Mouse (Mus musculus): ENCODE measurements at regions not wholly inside any gene's neighbourhood (a gene's known extent, or its start where the extent isn't known, plus 50 kb on each side); places are given as distances from the start of the nearest gene placed in this dataset.
A peak's percentile ranks its signal among the peaks of the same experiment; 100 is the strongest.

DNA sequence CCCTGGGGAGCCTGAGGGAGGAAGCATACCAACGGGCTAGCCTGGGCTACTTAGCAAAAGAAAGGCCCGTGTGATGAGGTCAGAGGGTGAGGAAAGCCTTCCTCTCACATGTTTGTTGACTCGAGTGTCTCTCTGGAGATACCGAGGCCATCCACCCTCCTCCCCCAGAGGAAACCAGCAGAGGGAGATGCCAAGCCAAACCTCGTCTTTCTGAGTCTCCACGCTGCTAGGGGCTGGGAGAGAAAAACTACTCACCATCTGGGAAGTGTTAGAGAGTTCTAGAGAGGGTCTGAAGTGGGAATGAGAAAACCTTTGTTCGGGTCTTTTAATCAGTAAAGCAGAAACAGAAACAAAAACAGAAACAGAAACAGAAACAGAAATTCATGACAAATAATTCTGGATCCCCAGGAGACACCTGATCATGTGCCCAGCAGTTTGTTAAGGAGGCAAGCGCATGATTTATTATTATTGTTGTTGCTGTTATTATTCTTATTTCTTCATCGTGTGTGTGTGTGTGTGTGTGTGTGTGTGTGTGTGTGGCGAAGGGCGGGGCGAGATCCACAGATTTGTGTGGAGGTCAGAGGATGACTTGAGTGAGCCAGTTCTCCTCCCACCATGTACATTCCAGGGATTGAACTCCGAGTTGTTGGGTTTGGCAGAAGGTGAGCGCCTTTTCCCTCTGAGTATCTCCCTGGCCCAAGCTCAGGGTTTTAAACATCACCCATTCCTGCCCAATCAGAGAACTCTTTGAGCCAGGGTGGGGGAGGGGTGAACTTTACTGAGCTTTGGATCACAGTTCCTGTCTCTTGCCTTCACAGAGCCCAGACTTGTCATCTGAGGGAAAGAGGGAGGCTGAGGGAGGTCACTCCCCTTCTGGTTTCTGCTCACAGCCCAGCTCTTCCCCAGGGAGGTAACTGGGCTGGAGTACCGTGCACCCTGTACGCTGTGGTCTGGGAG lies 104.2 kb downstream of the Zfp36l2 start:
- Histone ChIP-seq H3K9me3 (no peaks in the 10 kb centered on the region), H3K4me2 (no peak overlapping the region), H3K4me1 (peaks cover 39% of the 10 kb centered on the region), H3K27me3 (replicated peaks) (no peaks in the 10 kb centered on the region), H3K36me3 (no peaks in the 10 kb centered on the region), H3K27ac (peak overlapping the region; percentile 54; the same call in 1 of the 2 replicates), H3K9ac (no peak overlapping the region), H3K4me3 (replicated peaks) (no peak overlapping the region)
- ATAC-seq (ENCODE audit: insufficient read depth, low FRiP score, low read depth): no peak
- WGBS: 62% methylated on average over 16 of the region's 16 CpGs

DNA sequence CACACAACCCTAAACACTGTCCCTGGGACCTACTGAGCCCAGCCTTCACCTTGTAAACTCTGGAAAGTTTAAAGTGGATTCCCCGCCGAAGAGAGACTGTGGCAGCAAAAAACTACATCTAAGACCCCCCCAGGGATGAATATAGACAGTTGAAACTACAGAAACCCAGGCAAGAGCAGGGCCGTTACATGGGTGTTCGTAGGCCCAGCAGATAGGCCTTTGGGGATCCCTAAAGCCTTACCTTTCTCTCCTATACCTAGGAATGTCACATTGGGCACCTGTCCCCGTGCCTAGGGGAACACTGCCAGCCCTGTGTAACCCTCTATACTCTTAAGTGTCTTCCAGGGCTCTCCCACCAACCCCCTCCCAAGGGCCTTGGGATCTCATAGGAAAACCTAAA lies 105.2 kb downstream of the Zfp36l2 start:
- H3K4me2 ChIP-seq: no peak overlapping the region
- H3K4me1 ChIP-seq: peaks cover 39% of the 10 kb centered on the region
- H3K9ac ChIP-seq: no peak overlapping the region
- no peaks in the 10 kb centered on the region for H3K36me3 ChIP-seq
- H3K27me3 ChIP-seq (replicated peaks): no peaks in the 10 kb centered on the region
- no peaks in the 10 kb centered on the region for H3K9me3 ChIP-seq
- ATAC-seq (ENCODE audit: insufficient read depth, low FRiP score, low read depth): no peak
- no peak overlapping the region for H3K27ac ChIP-seq
- WGBS: 82% methylated on average over 5 of the region's 5 CpGs
- H3K4me3 ChIP-seq (replicated peaks): no peak overlapping the region

DNA sequence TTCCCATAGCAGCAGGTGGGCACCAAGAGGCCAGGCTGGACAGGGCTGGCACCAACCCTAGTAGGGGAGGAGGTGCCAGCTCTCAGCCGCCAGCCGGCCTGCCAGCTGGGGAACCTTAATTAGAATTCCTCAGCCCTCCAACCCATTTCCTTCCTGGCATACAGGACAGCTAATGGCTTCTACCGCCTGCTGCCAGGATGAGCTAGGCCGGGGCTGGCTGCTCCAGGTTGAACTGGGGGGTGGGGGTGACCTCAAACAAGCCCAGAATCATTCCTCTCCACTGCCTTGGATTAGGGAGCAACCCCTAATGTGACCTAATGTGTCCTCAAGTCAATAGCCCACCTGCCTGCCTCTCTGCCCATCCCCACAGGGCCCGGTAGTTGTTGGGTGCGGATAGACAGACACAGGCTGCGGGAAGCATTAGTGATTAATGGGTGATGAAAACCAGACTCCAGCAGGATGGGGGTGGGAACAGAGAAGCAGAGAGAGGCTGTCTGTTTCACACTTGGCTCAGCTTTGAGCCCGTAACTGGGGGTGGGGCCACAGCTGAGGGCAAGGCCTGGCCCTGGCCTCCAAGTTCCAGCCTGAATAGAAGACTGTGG lies 105.9 kb downstream of the Zfp36l2 start:
- 36% methylated on average over 8 of the region's 8 CpGs for WGBS
- Histone ChIP-seq H3K9ac (no peak overlapping the region), H3K4me2 (no peak overlapping the region)

GRCm38 (mm10) chr17:84075081-84075938 lies 112.4 kb downstream of the Zfp36l2 start:
- no peak for ATAC-seq (ENCODE audit: insufficient read depth, low FRiP score, low read depth)
- Histone ChIP-seq H3K4me3 (replicated peaks) (no peak overlapping the region), H3K36me3 (no peaks in the 10 kb centered on the region), H3K4me1 (peaks cover 25% of the 10 kb centered on the region), H3K9me3 (no peaks in the 10 kb centered on the region), H3K27ac (peak overlapping the region; percentile 73; the same call in 1 of the 2 replicates), H3K4me2 (no peak overlapping the region), H3K27me3 (replicated peaks) (no peaks in the 10 kb centered on the region), H3K9ac (no peak overlapping the region)
- WGBS: 61% methylated on average over 3 of the region's 3 CpGs

More for the DNA sequence above, 105.9 kb downstream of the Zfp36l2 start:
- Histone ChIP-seq H3K4me3 (replicated peaks) (no peak overlapping the region), H3K27ac (peak overlapping the region; percentile 61; the same call in 1 of the 2 replicates), H3K4me1 (peaks cover 39% of the 10 kb centered on the region), H3K36me3 (no peaks in the 10 kb centered on the region), H3K27me3 (replicated peaks) (no peaks in the 10 kb centered on the region), H3K9me3 (no peaks in the 10 kb centered on the region)
- peak; percentile 42; the same call in 1 of the 2 replicates for ATAC-seq (ENCODE audit: insufficient read depth, low FRiP score, low read depth)

GRCm38 (mm10) chr17:84074000-84074782 lies 113.6 kb downstream of the Zfp36l2 start:
- no peak overlapping the region for H3K4me3 ChIP-seq (replicated peaks)
- no peaks in the 10 kb centered on the region for H3K9me3 ChIP-seq
- no peak overlapping the region for H3K9ac ChIP-seq
- H3K27me3 ChIP-seq (replicated peaks): no peaks in the 10 kb centered on the region
- no peak overlapping the region for H3K4me2 ChIP-seq
- peaks cover 25% of the 10 kb centered on the region for H3K4me1 ChIP-seq
- H3K27ac ChIP-seq: peak overlapping the region; percentile 73
- H3K36me3 ChIP-seq: no peaks in the 10 kb centered on the region
- ATAC-seq (ENCODE audit: insufficient read depth, low FRiP score, low read depth): no peak
- 63% methylated on average over 10 of the region's 10 CpGs for WGBS

- ATAC-seq (ENCODE audit: insufficient read depth, low FRiP score, low read depth): peak; percentile 56; the same call in 1 of the 2 replicates
- Histone ChIP-seq H3K4me3 (replicated peaks) (no peak overlapping the region), H3K27me3 (replicated peaks) (no peaks in the 10 kb centered on the region), H3K4me1 (peaks cover 25% of the 10 kb centered on the region), H3K4me2 (no peak overlapping the region), H3K27ac (peak overlapping the region; percentile 67), H3K36me3 (no peaks in the 10 kb centered on the region), H3K9ac (no peak overlapping the region), H3K9me3 (no peaks in the 10 kb centered on the region)
- WGBS: 33% methylated on average over 4 of the region's 4 CpGs
Measured at GRCm38 (mm10) chr17:84072426-84073030, 115.2 kb downstream of the Zfp36l2 start.

- no peaks in the 10 kb centered on the region for H3K9me3 ChIP-seq
- no peak overlapping the region for H3K4me2 ChIP-seq
- H3K36me3 ChIP-seq: no peaks in the 10 kb centered on the region
- WGBS: 86% methylated on average over 2 of the region's 2 CpGs
- H3K9ac ChIP-seq: no peak overlapping the region
- no peaks in the 10 kb centered on the region for H3K27me3 ChIP-seq (replicated peaks)
- ATAC-seq (ENCODE audit: insufficient read depth, low FRiP score, low read depth): no peak
- peak overlapping the region; percentile 67 for H3K27ac ChIP-seq
- no peak overlapping the region for H3K4me3 ChIP-seq (replicated peaks)
- H3K4me1 ChIP-seq: peaks cover 25% of the 10 kb centered on the region
Measured at GRCm38 (mm10) chr17:84071855-84072254, 115.9 kb downstream of the Zfp36l2 start.

DNA sequence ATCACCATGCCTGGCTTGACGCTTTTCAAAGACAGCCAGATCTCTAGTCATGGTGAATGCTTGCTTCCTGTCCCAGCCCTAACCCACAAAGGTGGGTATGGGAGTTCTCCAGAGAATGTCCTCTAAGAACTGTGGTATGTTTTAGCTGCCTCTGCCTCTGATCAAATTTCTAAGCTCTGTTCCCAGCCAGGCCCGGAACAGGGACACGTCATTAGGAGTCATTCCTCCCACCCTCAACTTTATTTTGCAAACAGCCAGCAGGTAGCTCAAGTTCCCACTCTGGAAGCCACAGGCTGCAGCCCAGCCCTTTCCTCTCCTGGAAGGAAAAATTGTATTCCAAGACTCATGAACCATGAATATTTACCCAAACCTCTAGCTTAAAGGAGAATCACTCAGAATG lies 117.2 kb downstream of the Zfp36l2 start:
- no peak overlapping the region for H3K4me2 ChIP-seq
- no peak overlapping the region for H3K4me3 ChIP-seq (replicated peaks)
- no peaks in the 10 kb centered on the region for H3K27me3 ChIP-seq (replicated peaks)
- no peak for ATAC-seq (ENCODE audit: insufficient read depth, low FRiP score, low read depth)
- H3K4me1 ChIP-seq: peaks cover 19% of the 10 kb centered on the region
- no peaks in the 10 kb centered on the region for H3K36me3 ChIP-seq
- WGBS: 78% methylated on average over 3 of the region's 3 CpGs
- no peak overlapping the region for H3K9ac ChIP-seq
- no peak overlapping the region for H3K27ac ChIP-seq
- H3K9me3 ChIP-seq: no peaks in the 10 kb centered on the region

DNA sequence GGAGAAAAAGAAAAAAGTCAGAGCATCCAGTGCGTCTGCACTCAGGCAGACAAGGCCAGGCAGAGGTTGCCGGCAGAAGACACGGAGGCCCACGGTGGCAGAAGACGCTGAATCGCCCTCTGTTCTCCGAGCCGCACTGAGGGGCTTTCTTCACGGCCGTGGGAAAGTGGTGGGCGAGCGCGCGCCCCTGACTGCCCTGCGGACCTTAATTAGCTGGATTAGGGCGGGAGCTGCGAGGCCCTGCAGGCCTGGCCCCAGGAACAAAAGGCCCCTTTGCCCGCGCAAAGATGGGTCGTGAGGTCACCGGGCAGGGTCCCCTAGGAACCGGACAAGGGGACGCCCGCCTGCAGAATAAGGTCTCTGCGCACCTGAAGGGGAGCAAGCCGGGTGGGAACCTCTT lies 120.6 kb downstream of the Zfp36l2 start:
- no peak for ATAC-seq (ENCODE audit: insufficient read depth, low FRiP score, low read depth)
- no peaks in the 10 kb centered on the region for H3K36me3 ChIP-seq
- no peaks in the 10 kb centered on the region for H3K4me1 ChIP-seq
- no peak overlapping the region for H3K27ac ChIP-seq
- no peaks in the 10 kb centered on the region for H3K27me3 ChIP-seq (replicated peaks)
- H3K9ac ChIP-seq: no peak overlapping the region
- H3K9me3 ChIP-seq: no peaks in the 10 kb centered on the region
- no peak overlapping the region for H3K4me2 ChIP-seq
- H3K4me3 ChIP-seq (replicated peaks): no peak overlapping the region
- 76% methylated on average over 26 of the region's 26 CpGs for WGBS

- Histone ChIP-seq H3K9me3 (no peaks in the 10 kb centered on the region), H3K36me3 (no peaks in the 10 kb centered on the region), H3K27ac (no peak overlapping the region), H3K4me2 (no peak overlapping the region), H3K4me1 (0 out of 2 replicates have a peak, but pooled peaks cover 4% of the 10 kb centered on the region), H3K27me3 (replicated peaks) (no peaks in the 10 kb centered on the region), H3K4me3 (replicated peaks) (no peak overlapping the region), H3K9ac (no peak overlapping the region)
- WGBS: 58% methylated on average over 7 of the region's 7 CpGs
- no peak for ATAC-seq (ENCODE audit: insufficient read depth, low FRiP score, low read depth)
Measured at GRCm38 (mm10) chr17:84063791-84064190, 124.0 kb downstream of the Zfp36l2 start.

DNA sequence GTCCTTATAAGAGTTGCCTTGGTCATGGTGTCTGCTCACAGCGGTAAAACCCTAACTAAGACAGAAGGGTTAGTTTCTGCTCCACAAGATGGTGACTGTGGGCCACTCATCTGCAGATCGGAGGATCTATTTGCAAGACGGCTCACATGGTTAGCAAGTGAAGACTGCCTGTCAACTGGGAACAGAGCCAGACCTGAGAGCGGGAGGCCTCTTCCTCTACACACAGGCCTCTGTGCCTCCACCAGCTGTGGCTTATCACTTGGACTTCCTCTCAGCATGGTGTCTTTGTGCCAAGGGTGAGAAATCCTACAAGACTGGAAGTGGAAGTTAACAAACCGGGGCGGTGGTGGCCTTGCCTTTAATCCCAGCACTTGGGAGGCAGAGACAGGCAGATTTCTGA lies 126.1 kb downstream of the Zfp36l2 start:
- Histone ChIP-seq H3K27ac (no peak overlapping the region), H3K4me3 (replicated peaks) (no peak overlapping the region), H3K4me1 (peaks cover 9% of the 10 kb centered on the region; the same call in 1 of the 2 replicates), H3K9ac (no peak overlapping the region), H3K36me3 (no peaks in the 10 kb centered on the region), H3K27me3 (replicated peaks) (no peaks in the 10 kb centered on the region), H3K9me3 (no peaks in the 10 kb centered on the region), H3K4me2 (no peak overlapping the region)
- peak; percentile 51; the same call in 1 of the 2 replicates for ATAC-seq (ENCODE audit: insufficient read depth, low FRiP score, low read depth)
- 50% methylated on average over 6 of the region's 6 CpGs for WGBS
